Mouse (Mus musculus): ENCODE measurements at regions not wholly inside any gene's neighbourhood (a gene's known extent, or its start where the extent isn't known, plus 50 kb on each side); places are given as distances from the start of the nearest gene placed in this dataset.

DNA sequence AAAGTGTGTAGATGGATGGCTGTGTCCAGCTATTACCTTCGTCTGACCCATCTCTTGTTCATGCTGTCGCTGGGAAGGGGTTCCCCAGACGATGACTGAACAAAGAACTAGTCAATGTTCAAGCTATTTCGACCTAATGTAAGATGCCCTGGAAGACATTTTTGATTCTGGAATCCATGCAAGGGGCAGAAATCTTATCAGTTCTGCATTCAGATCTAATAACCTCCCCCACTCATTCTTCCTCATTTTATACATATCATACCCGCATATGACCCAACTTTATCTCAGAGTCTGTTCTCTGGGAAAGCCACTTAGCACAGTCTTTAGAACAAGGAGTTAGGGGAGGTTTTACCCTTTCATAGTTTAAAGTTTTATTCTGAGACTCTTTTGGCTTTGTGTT is 52.2 kb upstream of the 2310009B15Rik start:
- no peak for DNase-seq (ENCODE audit: low spot score)

DNA sequence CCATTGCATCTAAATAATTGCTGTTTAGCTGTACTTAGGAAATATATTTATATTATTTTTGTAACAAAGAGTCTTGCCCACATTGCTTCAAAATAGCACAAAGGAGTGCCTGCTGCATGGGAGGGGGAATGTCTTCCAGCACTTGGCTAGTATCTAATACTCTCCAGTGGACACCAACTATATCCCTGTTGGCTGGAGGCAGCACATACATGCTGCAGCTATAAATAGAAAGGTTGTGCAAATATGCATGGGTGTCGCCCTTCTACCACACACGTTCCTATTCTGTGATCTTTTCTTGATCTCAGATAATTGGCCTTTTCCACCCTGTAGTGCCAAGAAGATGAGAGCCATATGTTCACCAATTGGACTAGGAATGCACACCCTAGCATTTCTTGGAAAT is 53.0 kb upstream of the 2310009B15Rik start:
- DNase-seq (ENCODE audit: low spot score), result no peak

DNA sequence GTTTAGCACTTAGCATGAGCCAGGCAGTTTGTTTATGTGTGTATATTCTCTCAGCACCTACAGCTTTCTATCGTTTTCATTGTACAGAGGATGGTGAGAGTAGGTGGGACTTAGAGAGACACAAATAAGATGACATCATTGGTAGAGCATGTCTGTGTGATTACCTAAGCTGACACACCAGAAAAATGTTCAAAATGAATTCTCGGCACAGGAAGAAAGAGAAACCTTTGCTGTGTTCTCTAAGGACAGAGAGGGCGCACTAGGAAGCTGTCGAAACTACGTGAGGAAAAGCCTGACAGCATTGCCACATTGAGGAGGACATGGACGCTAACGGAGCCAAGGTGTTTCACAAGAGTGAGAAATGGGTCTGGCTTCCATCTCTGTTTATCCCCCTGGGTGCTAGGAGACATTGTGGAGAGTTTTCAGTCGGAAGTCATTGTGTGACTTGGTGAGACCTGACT is 51.0 kb upstream of the Dennd1b start:
- peak; percentile 28 for DNase-seq (ENCODE audit: low spot score)

DNA sequence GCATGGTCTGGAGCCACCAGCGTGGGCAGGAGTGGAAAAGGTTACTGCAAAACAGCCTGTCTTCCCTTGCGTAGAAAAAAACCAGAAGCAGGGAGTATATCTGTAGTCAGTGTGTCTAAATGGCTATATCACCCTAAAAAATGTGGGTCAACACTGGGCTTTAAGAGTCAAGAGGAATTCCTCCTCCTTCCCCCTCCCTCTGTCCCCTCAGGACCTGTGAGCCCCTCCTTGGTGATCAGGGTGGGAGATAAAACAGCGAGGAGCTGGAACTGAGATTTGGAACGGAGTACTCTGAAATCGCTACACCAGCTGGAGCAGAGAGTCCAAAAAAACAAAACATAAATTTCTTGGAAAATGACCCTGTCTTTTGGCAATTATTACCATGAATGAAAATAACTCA is 50.3 kb upstream of the Dennd1b start:
- no peak for DNase-seq (ENCODE audit: low spot score)

DNA sequence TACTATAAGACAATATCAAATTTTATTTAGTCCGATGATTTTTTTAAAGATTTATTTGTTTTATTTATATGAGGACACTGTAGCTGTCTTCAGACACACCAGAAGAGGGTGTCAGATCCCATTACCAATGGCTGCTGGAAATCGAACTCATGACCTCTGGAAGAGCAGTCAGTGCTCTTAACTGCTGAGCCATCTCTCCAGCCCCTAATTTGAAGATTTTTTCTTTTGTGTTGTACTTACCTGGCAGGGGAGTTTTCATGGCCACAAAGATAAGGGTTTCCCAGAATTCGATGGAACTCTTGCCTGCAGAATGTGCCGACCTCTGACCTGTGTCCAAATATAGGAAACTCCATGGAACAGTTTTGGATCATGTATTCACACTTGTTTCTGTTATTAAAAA is 49.8 kb upstream of the Dennd1b start:
- peak; percentile 53 for DNase-seq (ENCODE audit: low spot score)

Measured in yolk sac, embryonic 10.5 days (tissue).